Comparison of ENCODE assay signal across 14 mouse cellular contexts in genomic region chr4:137769635-137770034, GRCm38 (mm10). TPM values are rescaled to one million over a fixed set of nuclear protein-coding genes. Genes with fewer than 3 reads are reported as not detected.
DNase-seq lines count a peak whose midpoint lies in the region; ATAC-seq and TF ChIP-seq lines count a peak whose summit lies in the region.
"Had no signal": no experiment of that assay in that cellular context is flagged by ENCODE, and none has a peak within 500 bp of the region (broad histone marks: within the 10 kb centered on the region; RNA-seq: fewer than 3 reads in every experiment).

No protein-coding gene starts in this region.

- no peak for TF ChIP-seq CTCF in gastrocnemius, adult 2 months (IDR thresholded peaks at IDR 0.05)
- no peak for TF ChIP-seq CTCF in E14TG2a.4 (conservative IDR thresholded peaks at IDR 0.05; ENCODE audit: low read length)

- H3K9me3 ChIP-seq in E14TG2a.4 (ENCODE audit: low read length): no peaks in the 10 kb centered on the region
- H3K9me3 ChIP-seq: heart, embryonic 13.5 days; limb, embryonic 12.5 days had no signal

- no peak for ATAC-seq in megakaryocyte, adult 5-6 weeks (ENCODE audit: poor library complexity, severe bottlenecking)
- ATAC-seq: activated CD4-positive, CD25-positive, alpha-beta regulatory T cell, adult 4 months had no signal

- peak overlapping the region; percentile 85 for H3K27ac ChIP-seq in gastrocnemius, adult 2 months
- H3K27ac ChIP-seq: heart, embryonic 13.5 days; limb, embryonic 12.5 days had no signal

- DNase-seq in gastrocnemius, adult 2 months: peak; percentile 83
- DNase-seq in gastrocnemius, postnatal 10 days: no peak
- DNase-seq in gastrocnemius, adult 8-10 months (ENCODE audit: low spot score in 2 of 2): peak; percentile 46 to 50
- peak; percentile 67 to 68 for DNase-seq in heart, postnatal 14 days
- DNase-seq in thymus, postnatal 10 days (ENCODE audit: low spot score in 2 of 2): no peak
- no peak for DNase-seq in cerebellum, adult 11 months
- DNase-seq: cerebellum, postnatal 14 days; kidney, postnatal 14 days; thymus, postnatal 4 days had no signal

- H3K27me3 ChIP-seq in E14TG2a.4 (ENCODE audit: insufficient read depth, low read length): no peaks in the 10 kb centered on the region
- H3K27me3 ChIP-seq: limb, embryonic 12.5 days had no signal

- H3K4me3 ChIP-seq in gastrocnemius, adult 2 months: peak overlapping the region; percentile 57
- peak overlapping the region; percentile 37 for H3K4me3 ChIP-seq in E14TG2a.4 (replicated peaks; ENCODE audit: low read length)
- H3K4me3 ChIP-seq: heart, embryonic 13.5 days; limb, embryonic 12.5 days had no signal

- H3K36me3 ChIP-seq in E14TG2a.4 (ENCODE audit: insufficient read depth, low read length): peaks cover 71% of the 10 kb centered on the region
- H3K36me3 ChIP-seq: heart, embryonic 13.5 days; limb, embryonic 12.5 days had no signal

- peaks cover 100% of the 10 kb centered on the region for H3K4me1 ChIP-seq in E14TG2a.4 (replicated peaks; ENCODE audit: low read depth, low read length)

- intact Hi-C loops in gastrocnemius, adult 2 months (cut with DNase I): no loop called here
- intact Hi-C loops in heart, postnatal 14 days (cut with DNase I): no loop called here

RNA-seq across cellular contexts. Expression of gene Alpl, which starts 26.5 kb away (rescaled TPM):
- total RNA-seq in gastrocnemius, adult 2 months (2021): 10 to 100 TPM; 10.3 to 42.2 TPM
- total RNA-seq in gastrocnemius, postnatal 10 days (2021): 10 to 100 TPM in 1 of 2 experiments, 1 to 10 TPM in 1; 2.7 to 20.8 TPM
- 10 to 100 TPM in 2 of 4 experiments, 1 to 10 TPM in 2; 6.9 to 16.3 (median 10.2) TPM for total RNA-seq in gastrocnemius, adult 8-10 months (2022)
- total RNA-seq in heart, postnatal 14 days (2021): 10 to 100 TPM; 51.5 to 72.3 TPM
- total RNA-seq in megakaryocyte, adult 5-6 weeks (2015): 0.09 TPM in 1 of 2 replicates, not detected in the other
- total RNA-seq in megakaryocyte, adult 5-6 weeks (2017): 0.16 TPM in 1 of 2 replicates, not detected in the other

Comparison
In these comparisons a context has a peak if more than half of its experiments do, and no peak if none do; other contexts are left out.
1. DNase-seq: peak in gastrocnemius, adult 2 months (single experiment), gastrocnemius, adult 8-10 months (2 of 2) and heart, postnatal 14 days (2 of 2); none in gastrocnemius, postnatal 10 days (single experiment), thymus, postnatal 10 days (0 of 2) and cerebellum, adult 11 months (single experiment).